Mouse (Mus musculus) hindbrain, embryonic 14.5 days (tissue): ENCODE measurements around the gene Cnfn. TPM values are rescaled to one million over a fixed set of nuclear protein-coding genes. Genes with fewer than 3 reads are reported as not detected.
"Not testable (repeated sequence)": the region's sequence is repeated elsewhere in the genome, so short reads cannot be mapped to it uniquely, and the experiment has no call there.

ENCODE experiments used
- ATAC-seq: fragments of 200-750 bp; cut with Nextera tagmentation; 2 replicates; pipeline ENCODE4 v1.8.0; 2017; ENCODE audit warnings: moderate number of reproducible peaks, mild to moderate bottlenecking, moderate TSS enrichment, moderate library complexity; ENCODE audit not compliant: low FRiP score
- DNase-seq: peaks from one replicate; pipeline ENCODE4 v3.0.0-alpha.2; 2015; ENCODE audit warnings: low spot score
- H3K27ac ChIP-seq: fragments of 300-500 bp; sonication (generic); 2 replicates; pipeline ENCODE4 v1.5.1; 2014; ENCODE audit warnings: mild to moderate bottlenecking, moderate library complexity
- H3K27me3 ChIP-seq: fragments of 300-500 bp; sonication (generic); 2 replicates; pipeline ENCODE4 v1.6.1; 2014; ENCODE audit warnings: mild to moderate bottlenecking, low read length, mixed read lengths; ENCODE audit not compliant: control insufficient read depth, insufficient read depth
- H3K36me3 ChIP-seq: fragments of 300-500 bp; sonication (generic); replicated peaks from 2 replicates; pipeline ENCODE4 v1.6.1; 2014; ENCODE audit not compliant: control insufficient read depth, insufficient read depth
- H3K4me1 ChIP-seq: fragments of 300-500 bp; sonication (generic); replicated peaks from 2 replicates; pipeline ENCODE4 v1.6.1; 2014; ENCODE audit warnings: antibody characterized with exemption, low read length, mixed read lengths; ENCODE audit not compliant: control insufficient read depth, insufficient read depth
- H3K4me2 ChIP-seq: fragments of 300-500 bp; sonication (generic); replicated peaks from 2 replicates; pipeline ENCODE4 v1.6.1; 2014; ENCODE audit warnings: mild to moderate bottlenecking, moderate library complexity
- H3K4me3 ChIP-seq: fragments of 300-500 bp; sonication (generic); replicated peaks from 2 replicates; pipeline ENCODE4 v1.5.1; 2014; ENCODE audit warnings: mild to moderate bottlenecking, low read length
- H3K9ac ChIP-seq: fragments of 300-500 bp; sonication (generic); 2 replicates; pipeline ENCODE4 v1.6.1; 2014
- H3K9me3 ChIP-seq: fragments of 300-500 bp; sonication (generic); 2 replicates; pipeline ENCODE4 v1.6.1; 2016; ENCODE audit warnings: low read length; ENCODE audit not compliant: control insufficient read depth
- WGBS: fragments of 180-500 bp; shearing (Covaris S2); extraction: QIAGEN DNeasy Blood & Tissue Kit; methylation state at CpG from one replicate; pipeline ENCODE4 v1.1.7; 2014; 5-methylcytosine and 5-hydroxymethylcytosine counted together
- polyA plus RNA-seq: library from polyadenylated mRNA; unstranded; fragments of >200 nt; fragmentation: Nextera tagmentation; extraction: Ambion mirVana; gene quantifications from 2 replicates; pipeline ENCODE4 v1.2.1, GENCODE M21; 2014

The Cnfn gene
- polyA plus RNA-seq, 1 experiment from 2014 or later: not detected

DNA sequence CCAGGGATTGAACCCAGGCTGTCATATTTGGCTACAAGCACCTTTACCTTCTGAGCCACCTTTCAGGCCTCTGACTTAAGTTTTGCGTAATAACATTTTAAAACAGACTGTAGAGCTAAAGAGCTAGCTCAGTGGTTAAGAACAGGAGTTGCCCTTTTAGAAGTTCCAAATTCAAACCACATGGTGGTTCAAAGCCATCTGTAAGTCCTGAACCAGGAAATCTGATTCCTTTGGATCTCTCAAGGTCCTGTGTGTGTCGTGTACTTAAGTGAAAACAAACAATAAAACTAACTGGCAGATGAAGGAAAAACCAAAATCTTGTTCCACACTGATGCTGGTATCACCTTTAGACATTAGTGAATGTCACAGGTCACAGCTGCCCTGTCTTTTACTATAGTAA, 32.0 kb upstream of the Cnfn start:
- no peaks in the 10 kb centered on the region for H3K27me3 ChIP-seq
- H3K4me1 ChIP-seq: no peaks in the 10 kb centered on the region
- WGBS: 66% methylated on average over 2 of the region's 2 CpGs
- no peak overlapping the region for H3K4me3 ChIP-seq
- ATAC-seq: no peak
- no peak overlapping the region for H3K4me2 ChIP-seq
- no peak for DNase-seq
- no peaks in the 10 kb centered on the region for H3K9me3 ChIP-seq
- no peaks in the 10 kb centered on the region for H3K36me3 ChIP-seq
- H3K9ac ChIP-seq: no peak overlapping the region
- no peak overlapping the region for H3K27ac ChIP-seq

GRCm38 (mm10) chr7:25399028-25399427, 29.5 kb upstream of the Cnfn start:
- not testable (repeated sequence) for H3K27ac ChIP-seq, H3K9ac ChIP-seq, H3K4me1 ChIP-seq, ATAC-seq, H3K9me3 ChIP-seq, H3K4me3 ChIP-seq, DNase-seq, H3K36me3 ChIP-seq, H3K4me2 ChIP-seq, H3K27me3 ChIP-seq

DNA sequence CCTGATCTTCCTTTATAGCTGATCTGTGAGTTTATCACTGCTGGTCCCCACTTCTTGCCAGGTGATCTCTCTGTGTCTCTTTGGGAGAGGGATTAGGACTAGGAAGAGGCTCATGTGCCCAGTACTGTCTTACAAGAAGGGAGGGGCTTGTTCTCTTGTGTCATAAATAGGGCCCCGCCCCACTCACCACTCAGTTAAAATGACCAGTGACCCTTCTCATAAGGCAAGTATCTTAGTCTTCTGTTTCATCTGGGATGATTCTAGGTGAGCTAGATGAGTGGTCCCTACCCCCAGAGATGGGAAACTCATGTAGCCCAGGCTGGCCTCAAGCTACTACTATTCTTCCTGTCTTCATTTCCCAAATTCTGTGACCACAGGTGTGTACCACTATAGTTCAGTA, 29.1 kb upstream of the Cnfn start, which contains the start of gene Lipe:
Gene Lipe, minus strand, starts transcription at position 101 of the 400 bp plus-strand sequence.
- ATAC-seq (no peak), DNase-seq (no peak)
- H3K4me1 ChIP-seq: peaks cover 12% of the 10 kb centered on the region
- no peak within 1 kb of the TSS for H3K9ac ChIP-seq
- H3K27me3 ChIP-seq: no peaks in the 10 kb centered on the region
- WGBS: 93% methylated on average over 1 of the region's 1 CpGs
- H3K36me3 ChIP-seq: no peaks in the 10 kb centered on the region
- no peak within 1 kb of the TSS for H3K4me2 ChIP-seq
- H3K9me3 ChIP-seq: no peaks in the 10 kb centered on the region
- H3K27ac ChIP-seq: no peak within 1 kb of the TSS
- H3K4me3 ChIP-seq: no peak within 1 kb of the TSS

DNA sequence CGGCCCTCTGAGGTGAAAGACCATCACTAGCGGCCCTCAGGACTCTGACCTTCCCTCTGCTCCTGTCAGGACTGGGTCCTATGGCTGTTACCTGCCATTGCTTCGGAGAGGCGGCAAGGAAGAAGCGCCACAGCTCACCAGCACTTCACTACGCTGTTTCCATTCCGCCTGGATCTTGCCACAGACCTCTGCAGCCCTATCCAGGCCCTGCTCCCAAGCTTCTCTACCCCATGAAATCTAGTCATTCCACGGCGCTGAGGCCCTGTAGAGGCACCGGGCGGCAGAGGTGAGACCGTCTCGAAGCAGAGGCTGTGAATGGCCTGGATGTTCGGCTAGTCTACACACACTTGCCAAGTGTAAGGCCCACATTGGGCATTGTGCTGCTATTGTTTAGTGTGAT, 27.1 kb upstream of the Cnfn start:
- WGBS: 88% methylated on average over 14 of the region's 14 CpGs
- Histone ChIP-seq H3K27me3 (no peaks in the 10 kb centered on the region), H3K27ac (0 out of 2 replicates have a peak overlapping the region, but pooled peaks have one; percentile 7), H3K4me3 (peak overlapping the region; percentile 66), H3K4me2 (peak overlapping the region; percentile 59), H3K9me3 (no peaks in the 10 kb centered on the region), H3K4me1 (peaks cover 21% of the 10 kb centered on the region), H3K36me3 (no peaks in the 10 kb centered on the region), H3K9ac (0 out of 2 replicates have a peak overlapping the region, but pooled peaks have one; percentile 5)
- ATAC-seq (no peak; the same call in 1 of the 2 replicates), DNase-seq (no peak)

DNA sequence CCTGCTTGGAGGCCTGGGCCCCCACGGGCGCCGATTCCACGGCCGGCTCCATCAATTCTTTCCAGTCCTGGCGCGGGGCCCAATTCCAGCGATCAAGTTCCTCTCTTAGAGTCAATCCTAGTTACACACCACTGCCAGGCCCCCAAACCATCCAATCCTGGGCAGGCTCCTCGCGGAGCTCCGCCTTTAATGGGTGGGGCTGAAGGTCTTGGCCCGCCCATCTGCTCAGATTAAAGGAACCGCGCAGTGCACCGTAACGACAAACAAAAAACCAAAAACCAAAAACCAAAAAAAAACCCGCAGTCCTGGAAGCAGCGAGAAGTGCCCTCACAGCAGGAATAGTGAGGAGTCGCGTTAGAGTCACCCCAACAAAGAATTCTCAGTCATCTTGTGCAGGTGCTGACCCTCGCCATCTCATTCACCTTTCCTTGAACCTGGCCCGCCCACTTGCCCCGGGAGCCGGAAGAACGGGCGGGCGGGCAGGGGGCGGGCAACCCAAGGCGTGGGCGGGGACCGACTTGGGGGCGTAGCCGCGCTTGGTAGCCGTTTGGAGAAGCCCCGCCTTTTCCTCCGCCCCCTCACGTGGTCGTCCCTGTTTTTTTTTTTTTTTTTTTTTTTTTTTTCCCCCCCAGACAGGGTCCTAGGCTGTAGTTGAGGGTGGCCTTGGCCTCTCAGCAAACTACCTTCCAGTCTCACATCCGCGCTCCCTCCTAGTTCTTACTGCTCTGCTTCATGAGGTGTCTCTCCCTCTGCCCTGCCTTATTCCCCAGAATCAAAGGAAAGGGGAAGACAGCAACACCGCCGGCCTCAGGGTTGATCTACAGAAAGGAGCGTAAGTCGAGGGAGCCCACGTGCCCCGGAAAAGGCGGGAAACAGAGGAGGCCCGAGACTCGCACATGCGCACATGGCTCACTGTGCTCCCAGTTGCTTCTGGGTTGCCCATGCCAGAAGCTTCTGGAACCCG, 26.3 kb upstream of the Cnfn start:
- Histone ChIP-seq H3K4me2 (peak overlapping the region; percentile 59), H3K4me3 (peak overlapping the region; percentile 66), H3K4me1 (peaks cover 27% of the 10 kb centered on the region), H3K27ac (peak overlapping the region; percentile 66), H3K27me3 (no peaks in the 10 kb centered on the region), H3K9ac (peak overlapping the region; percentile 70), H3K9me3 (no peaks in the 10 kb centered on the region), H3K36me3 (no peaks in the 10 kb centered on the region)
- DNase-seq (peak; percentile 90), ATAC-seq (peak; percentile 97)
- WGBS: 5% methylated on average over 52 of the region's 52 CpGs

- no peaks in the 10 kb centered on the region for H3K27me3 ChIP-seq
- under 1% methylated on average over 22 of the region's 22 CpGs for WGBS
- H3K27ac ChIP-seq: peak overlapping the region; percentile 66
- peak; percentile 32 for DNase-seq
- peak overlapping the region; percentile 70 for H3K9ac ChIP-seq
- peaks cover 27% of the 10 kb centered on the region for H3K4me1 ChIP-seq
- peak overlapping the region; percentile 66 for H3K4me3 ChIP-seq
- H3K9me3 ChIP-seq: no peaks in the 10 kb centered on the region
- peak overlapping the region; percentile 59 for H3K4me2 ChIP-seq
- peak; percentile 64 for ATAC-seq
- H3K36me3 ChIP-seq: no peaks in the 10 kb centered on the region
These were observed 25.6 kb upstream of the Cnfn start for GRCm38 (mm10) chr7:25395186-25395557.

- DNase-seq (peak; percentile 27), ATAC-seq (no peak)
- peak overlapping the region; percentile 66; the same call in 1 of the 2 replicates for H3K27ac ChIP-seq
- peaks cover 27% of the 10 kb centered on the region for H3K4me1 ChIP-seq
- no peaks in the 10 kb centered on the region for H3K36me3 ChIP-seq
- H3K4me3 ChIP-seq: peak overlapping the region; percentile 66
- H3K9ac ChIP-seq: peak overlapping the region; percentile 70
- WGBS: 17% methylated on average over 7 of the region's 7 CpGs
- H3K4me2 ChIP-seq: peak overlapping the region; percentile 59
- no peaks in the 10 kb centered on the region for H3K9me3 ChIP-seq
- H3K27me3 ChIP-seq: no peaks in the 10 kb centered on the region
These were observed 25.2 kb upstream of the Cnfn start for GRCm38 (mm10) chr7:25394754-25395153.

DNA sequence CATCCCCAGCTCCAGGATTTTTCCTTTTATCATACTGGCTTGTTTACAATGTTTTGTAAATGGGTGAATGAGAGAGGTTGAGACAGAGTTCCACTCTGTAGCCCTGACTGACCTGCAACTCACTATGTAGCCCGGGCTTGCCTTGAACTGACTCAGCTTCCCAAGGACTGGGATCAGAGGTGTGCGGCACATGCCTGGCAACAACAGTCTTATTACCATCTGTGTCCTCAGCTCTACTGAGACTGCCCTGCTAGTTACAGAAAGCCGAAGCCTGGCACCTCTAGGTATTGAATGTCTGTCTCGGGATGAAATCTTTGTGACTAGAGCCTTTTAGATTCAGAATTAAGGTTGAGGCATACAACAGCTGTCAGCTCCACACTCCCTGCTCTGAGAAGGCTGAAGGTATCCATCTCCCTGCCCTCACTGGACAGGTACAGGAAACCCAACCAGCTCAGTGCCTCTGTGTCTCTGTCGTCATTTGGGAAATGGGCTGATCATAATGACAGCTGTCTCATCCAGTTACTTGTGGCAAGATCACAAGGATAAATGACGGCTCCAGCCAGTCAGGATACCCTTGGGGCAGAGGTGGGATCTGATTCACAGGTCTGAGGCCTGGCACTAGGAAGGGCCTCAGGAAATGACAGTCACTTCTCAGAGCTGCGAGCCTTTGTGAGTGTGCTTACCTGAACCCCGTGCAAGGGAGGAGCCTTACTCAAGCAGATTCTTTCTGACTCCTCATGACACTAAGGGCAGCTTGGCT, 24.1 kb upstream of the Cnfn start:
- peak overlapping the region; percentile 66; the same call in 1 of the 2 replicates for H3K4me3 ChIP-seq
- H3K4me1 ChIP-seq: peaks cover 27% of the 10 kb centered on the region
- H3K27ac ChIP-seq: no peak overlapping the region

GRCm38 (mm10) chr7:25392851-25393250, 23.3 kb upstream of the Cnfn start:
- Histone ChIP-seq H3K9me3 (no peaks in the 10 kb centered on the region), H3K36me3 (peaks cover 6% of the 10 kb centered on the region), H3K4me3 (no peak overlapping the region), H3K27ac (no peak overlapping the region), H3K4me2 (peak overlapping the region; percentile 59; the same call in 1 of the 2 replicates), H3K4me1 (peaks cover 27% of the 10 kb centered on the region), H3K9ac (no peak overlapping the region), H3K27me3 (no peaks in the 10 kb centered on the region)
- DNase-seq: no peak
- no peak for ATAC-seq
- WGBS: 40% methylated on average over 7 of the region's 7 CpGs

More for the DNA sequence above, 24.1 kb upstream of the Cnfn start:
- Histone ChIP-seq H3K36me3 (no peaks in the 10 kb centered on the region; the same call in 1 of the 2 replicates), H3K9ac (peak overlapping the region; percentile 70; the same call in 1 of the 2 replicates), H3K9me3 (no peaks in the 10 kb centered on the region), H3K27me3 (no peaks in the 10 kb centered on the region), H3K4me2 (peak overlapping the region; percentile 59)
- ATAC-seq (no peak), DNase-seq (no peak)
- WGBS: 73% methylated on average over 8 of the region's 8 CpGs
